Mouse (Mus musculus): ENCODE measurements around the gene Trim8. TPM values are rescaled to one million over a fixed set of nuclear protein-coding genes. Genes with fewer than 3 reads are reported as not detected.
A peak's percentile ranks its signal among the peaks of the same experiment; 100 is the strongest.

Trim8 gene
- polyA plus RNA-seq, 1 experiment from 2014 or later, result 20.9 TPM

- H3K27me3 ChIP-seq (replicated peaks; ENCODE audit: low read depth, poor library complexity, severe bottlenecking), result no peaks in the 10 kb centered on the region
- H3K27ac ChIP-seq (replicated peaks), result peak overlapping the region; percentile 76
- 34% methylated on average over 17 of the region's 17 CpGs for WGBS
- no peaks in the 10 kb centered on the region for H3K9me3 ChIP-seq
- H3K36me3 ChIP-seq (replicated peaks), result peaks cover 70% of the 10 kb centered on the region
- no peak overlapping the region for H3K4me3 ChIP-seq
- peaks cover 97% of the 10 kb centered on the region for H3K4me1 ChIP-seq
- no peak for DNase-seq (ENCODE audit: low spot score)
Observed at GRCm38 (mm10) chr19:46482896-46483516, 18.5 kb upstream of the Trim8 start.

GRCm38 (mm10) chr19:46483701-46484328 is 17.7 kb upstream of the Trim8 start:
- no peak for DNase-seq (ENCODE audit: low spot score)
- Histone ChIP-seq H3K4me3 (no peak overlapping the region), H3K9me3 (no peaks in the 10 kb centered on the region), H3K27ac (replicated peaks) (peak overlapping the region; percentile 68), H3K4me1 (peaks cover 89% of the 10 kb centered on the region), H3K27me3 (replicated peaks; ENCODE audit: low read depth, poor library complexity, severe bottlenecking) (no peaks in the 10 kb centered on the region), H3K36me3 (replicated peaks) (peaks cover 62% of the 10 kb centered on the region)
- 77% methylated on average over 15 of the region's 15 CpGs for WGBS

GRCm38 (mm10) chr19:46484518-46484917 is 17.0 kb upstream of the Trim8 start:
- H3K27ac ChIP-seq (replicated peaks), result peak overlapping the region; percentile 68
- 76% methylated on average over 5 of the region's 5 CpGs for WGBS
- H3K4me3 ChIP-seq, result no peak overlapping the region
- H3K27me3 ChIP-seq (replicated peaks; ENCODE audit: low read depth, poor library complexity, severe bottlenecking), result no peaks in the 10 kb centered on the region
- H3K4me1 ChIP-seq, result peaks cover 87% of the 10 kb centered on the region
- no peaks in the 10 kb centered on the region for H3K9me3 ChIP-seq
- H3K36me3 ChIP-seq (replicated peaks), result peaks cover 55% of the 10 kb centered on the region
- no peak for DNase-seq (ENCODE audit: low spot score)

- peaks cover 43% of the 10 kb centered on the region for H3K36me3 ChIP-seq (replicated peaks)
- H3K27me3 ChIP-seq (replicated peaks; ENCODE audit: low read depth, poor library complexity, severe bottlenecking), result no peaks in the 10 kb centered on the region
- H3K4me3 ChIP-seq, result no peak overlapping the region
- no peak overlapping the region for H3K27ac ChIP-seq (replicated peaks)
- H3K9me3 ChIP-seq, result no peaks in the 10 kb centered on the region
- DNase-seq (ENCODE audit: low spot score), result no peak
- H3K4me1 ChIP-seq, result peaks cover 86% of the 10 kb centered on the region
- 73% methylated on average over 9 of the region's 9 CpGs for WGBS
Observed at GRCm38 (mm10) chr19:46485847-46486246, 15.7 kb upstream of the Trim8 start.

- Histone ChIP-seq H3K27me3 (replicated peaks; ENCODE audit: low read depth, poor library complexity, severe bottlenecking) (no peaks in the 10 kb centered on the region), H3K27ac (replicated peaks) (no peak overlapping the region), H3K4me3 (no peak overlapping the region), H3K4me1 (peaks cover 79% of the 10 kb centered on the region), H3K36me3 (replicated peaks) (peaks cover 43% of the 10 kb centered on the region), H3K9me3 (no peaks in the 10 kb centered on the region)
- 69% methylated on average over 2 of the region's 2 CpGs for WGBS
- no peak for DNase-seq (ENCODE audit: low spot score)
Observed at GRCm38 (mm10) chr19:46486709-46487108, 14.8 kb upstream of the Trim8 start.

GRCm38 (mm10) chr19:46489448-46489847 is 12.1 kb upstream of the Trim8 start:
- no peak for DNase-seq (ENCODE audit: low spot score)
- H3K9me3 ChIP-seq, result no peaks in the 10 kb centered on the region
- WGBS, result 97% methylated on average over 1 of the region's 1 CpGs
- no peak overlapping the region for H3K4me3 ChIP-seq
- H3K27me3 ChIP-seq (replicated peaks; ENCODE audit: low read depth, poor library complexity, severe bottlenecking), result no peaks in the 10 kb centered on the region
- H3K36me3 ChIP-seq (replicated peaks), result peaks cover 33% of the 10 kb centered on the region
- no peak overlapping the region for H3K27ac ChIP-seq (replicated peaks)
- H3K4me1 ChIP-seq, result peaks cover 51% of the 10 kb centered on the region

GRCm38 (mm10) chr19:46490634-46491033 is 10.9 kb upstream of the Trim8 start:
- no peak overlapping the region for H3K4me3 ChIP-seq
- no peaks in the 10 kb centered on the region for H3K27me3 ChIP-seq (replicated peaks; ENCODE audit: low read depth, poor library complexity, severe bottlenecking)
- peak overlapping the region; percentile 67; the same call in 1 of the 2 replicates for H3K27ac ChIP-seq (replicated peaks)
- peaks cover 21% of the 10 kb centered on the region for H3K36me3 ChIP-seq (replicated peaks)
- 3% methylated on average over 2 of the region's 2 CpGs for WGBS
- no peaks in the 10 kb centered on the region for H3K9me3 ChIP-seq
- DNase-seq (ENCODE audit: low spot score), result peak; percentile 66
- H3K4me1 ChIP-seq, result peaks cover 39% of the 10 kb centered on the region

GRCm38 (mm10) chr19:46495136-46495535 is 6.4 kb upstream of the Trim8 start:
- Histone ChIP-seq H3K9me3 (no peaks in the 10 kb centered on the region), H3K36me3 (replicated peaks) (no peaks in the 10 kb centered on the region), H3K4me3 (no peak overlapping the region), H3K4me1 (peaks cover 15% of the 10 kb centered on the region), H3K27me3 (replicated peaks; ENCODE audit: low read depth, poor library complexity, severe bottlenecking) (no peaks in the 10 kb centered on the region), H3K27ac (replicated peaks) (no peak overlapping the region)
- DNase-seq (ENCODE audit: low spot score), result no peak
- 83% methylated on average over 8 of the region's 8 CpGs for WGBS

GRCm38 (mm10) chr19:46497230-46497629 is 4.3 kb upstream of the Trim8 start:
- Histone ChIP-seq H3K4me3 (no peak overlapping the region), H3K9me3 (no peaks in the 10 kb centered on the region), H3K27me3 (replicated peaks; ENCODE audit: low read depth, poor library complexity, severe bottlenecking) (no peaks in the 10 kb centered on the region), H3K36me3 (replicated peaks) (no peaks in the 10 kb centered on the region), H3K27ac (replicated peaks) (no peak overlapping the region), H3K4me1 (peaks cover 11% of the 10 kb centered on the region)
- DNase-seq (ENCODE audit: low spot score), result no peak
- WGBS, result 72% methylated on average over 2 of the region's 2 CpGs

GRCm38 (mm10) chr19:46499539-46499835 is 2.0 kb upstream of the Trim8 start:
- H3K4me1 ChIP-seq, result peaks cover 34% of the 10 kb centered on the region
- peak overlapping the region; percentile 96 for H3K4me3 ChIP-seq
- peaks cover 5% of the 10 kb centered on the region for H3K36me3 ChIP-seq (replicated peaks)
- no peaks in the 10 kb centered on the region for H3K9me3 ChIP-seq
- DNase-seq (ENCODE audit: low spot score), result no peak
- peak overlapping the region; percentile 99 for H3K27ac ChIP-seq (replicated peaks)
- no peaks in the 10 kb centered on the region for H3K27me3 ChIP-seq (replicated peaks; ENCODE audit: low read depth, poor library complexity, severe bottlenecking)
- 5% methylated on average over 3 of the region's 3 CpGs for WGBS

GRCm38 (mm10) chr19:46499836-46500580 is 1.5 kb upstream of the Trim8 start:
- Histone ChIP-seq H3K27ac (replicated peaks) (peak overlapping the region; percentile 99), H3K27me3 (replicated peaks; ENCODE audit: low read depth, poor library complexity, severe bottlenecking) (no peaks in the 10 kb centered on the region)
- peak; percentile 99 for DNase-seq (ENCODE audit: low spot score)

GRCm38 (mm10) chr19:46500581-46501341 is 741 bp upstream of the Trim8 start:
- Histone ChIP-seq H3K27ac (replicated peaks) (peak overlapping the region; percentile 99), H3K4me3 (peak overlapping the region; percentile 96), H3K9me3 (no peaks in the 10 kb centered on the region), H3K27me3 (replicated peaks; ENCODE audit: low read depth, poor library complexity, severe bottlenecking) (no peaks in the 10 kb centered on the region), H3K4me1 (peaks cover 46% of the 10 kb centered on the region), H3K36me3 (replicated peaks) (peaks cover 18% of the 10 kb centered on the region)
- under 1% methylated on average over 50 of the region's 50 CpGs for WGBS
- DNase-seq (ENCODE audit: low spot score), result peak; percentile 64

More at GRCm38 (mm10) chr19:46499836-46500580, 1.5 kb upstream of the Trim8 start:
- peak overlapping the region; percentile 96 for H3K4me3 ChIP-seq
- H3K4me1 ChIP-seq, result peaks cover 39% of the 10 kb centered on the region
- no peaks in the 10 kb centered on the region for H3K9me3 ChIP-seq
- under 1% methylated on average over 51 of the region's 52 CpGs for WGBS
- H3K36me3 ChIP-seq (replicated peaks), result peaks cover 10% of the 10 kb centered on the region

Measured in embryonic facial prominence, embryonic 10.5 days (tissue).